Mouse (Mus musculus): ENCODE results near the gene Rbpms2.

GRCm38 (mm10) chr9:65587270-65587572 is 42.2 kb upstream of the Rbpms2 start:
- TF ChIP-seq CTCF (IDR thresholded peaks at IDR 0.05) (no peak), EP300 (IDR thresholded peaks at IDR 0.05) (no peak)

Measured in lung, postnatal 0 days (tissue).